Comparison of ENCODE assay signal across 19 mouse cellular contexts in the genomic region with DNA sequence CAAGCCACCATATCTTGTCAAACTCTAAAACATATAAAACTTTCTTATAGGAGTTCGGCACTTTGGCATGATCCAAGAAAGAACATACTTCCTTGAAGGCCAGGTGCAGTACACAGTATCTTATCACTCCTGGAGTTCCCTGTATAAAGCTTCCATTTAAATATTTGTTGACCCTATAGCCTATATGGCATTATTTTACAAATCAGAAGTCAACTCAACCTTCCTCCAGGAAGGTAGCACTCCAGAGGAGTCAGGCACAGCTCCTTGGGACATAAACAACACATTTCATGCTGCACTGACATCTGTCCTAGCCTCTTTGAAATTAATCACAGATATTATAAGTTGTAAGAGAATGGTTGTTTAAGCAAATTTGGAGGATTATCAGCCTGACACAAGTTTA.
DNase-seq lines count a peak whose midpoint lies in the region; ATAC-seq and TF ChIP-seq lines count a peak whose summit lies in the region.
"Had no signal": no experiment of that assay in that cellular context is flagged by ENCODE, and none has a peak within 500 bp of the region (broad histone marks: within the 10 kb centered on the region; RNA-seq: fewer than 3 reads in every experiment).

No protein-coding gene starts in this region.

- no peaks in the 10 kb centered on the region for H3K27me3 ChIP-seq in midbrain, embryonic 11.5 days (ENCODE audit: control insufficient read depth, insufficient read depth, low read length)
- no peaks in the 10 kb centered on the region for H3K27me3 ChIP-seq in midbrain, embryonic 14.5 days (ENCODE audit: control insufficient read depth, insufficient read depth, low read length)
- H3K27me3 ChIP-seq in stomach, postnatal 0 days (ENCODE audit: control insufficient read depth, insufficient read depth, low read length): no peaks in the 10 kb centered on the region
- H3K27me3 ChIP-seq in hindbrain, embryonic 13.5 days: no peaks in the 10 kb centered on the region
- H3K27me3 ChIP-seq: CH12.LX, Patski had no signal

- no peak for TF ChIP-seq EP300 in stomach, postnatal 0 days (optimal IDR thresholded peaks at IDR 0.05)

- WGBS in midbrain, embryonic 11.5 days: 88% methylated on average over 1 of the region's 1 CpGs
- 92% methylated on average over 1 of the region's 1 CpGs for WGBS in midbrain, embryonic 14.5 days
- 67% methylated on average over 1 of the region's 1 CpGs for WGBS in stomach, postnatal 0 days
- WGBS in hindbrain, embryonic 13.5 days: 91% methylated on average over 1 of the region's 1 CpGs

- H3K9ac ChIP-seq in midbrain, embryonic 11.5 days (ENCODE audit: low read length): no peak overlapping the region
- no peak overlapping the region for H3K9ac ChIP-seq in midbrain, embryonic 14.5 days (replicated peaks; ENCODE audit: low read length)
- H3K9ac ChIP-seq in stomach, postnatal 0 days (ENCODE audit: low read length): no peak overlapping the region
- H3K9ac ChIP-seq in hindbrain, embryonic 13.5 days: no peak overlapping the region

- no peak for TF ChIP-seq CTCF in stomach, postnatal 0 days (IDR thresholded peaks at IDR 0.05; ENCODE audit: low read depth)

- no peak for ATAC-seq in midbrain, embryonic 11.5 days (ENCODE audit: low FRiP score)
- no peak for ATAC-seq in midbrain, embryonic 14.5 days (ENCODE audit: low FRiP score, low TSS enrichment)
- peak; percentile 56; the same call in 1 of the 2 replicates for ATAC-seq in stomach, postnatal 0 days (ENCODE audit: low FRiP score, low TSS enrichment)
- ATAC-seq in hindbrain, embryonic 13.5 days (ENCODE audit: low FRiP score): no peak
- ATAC-seq: activated CD4-positive, CD25-positive, alpha-beta regulatory T cell, adult 4 months; CD4-positive, CD25-positive, alpha-beta regulatory T cell, adult 4 months; Patski had no signal

- H3K9me3 ChIP-seq in midbrain, embryonic 11.5 days (ENCODE audit: control insufficient read depth, low read length): no peaks in the 10 kb centered on the region
- no peaks in the 10 kb centered on the region for H3K9me3 ChIP-seq in midbrain, embryonic 14.5 days (ENCODE audit: control insufficient read depth, low read length)
- no peaks in the 10 kb centered on the region for H3K9me3 ChIP-seq in stomach, postnatal 0 days (ENCODE audit: control insufficient read depth, low read length)
- no peaks in the 10 kb centered on the region for H3K9me3 ChIP-seq in hindbrain, embryonic 13.5 days
- H3K9me3 ChIP-seq: G1E had no signal

- DNase-seq in midbrain, embryonic 11.5 days (ENCODE audit: low spot score, missing footprints): peak; percentile 66
- no peak for DNase-seq in midbrain, embryonic 14.5 days
- DNase-seq in stomach, postnatal 0 days (ENCODE audit: low spot score): no peak
- DNase-seq: adrenal gland, adult 2 months; adrenal gland, adult 8-10 months; adrenal gland, postnatal 10 days; adrenal gland, postnatal 14 days; adrenal gland, postnatal 25 days; adrenal gland, postnatal 36 days; B cell, adult 2 months; cerebellum, adult 11 months; cerebellum, adult 11-12 months; cerebellum, adult 18-20 months had no signal

- H3K4me3 ChIP-seq in midbrain, embryonic 11.5 days (ENCODE audit: low read depth, low read length): no peak overlapping the region
- no peak overlapping the region for H3K4me3 ChIP-seq in midbrain, embryonic 14.5 days (replicated peaks; ENCODE audit: low read depth, low read length)
- no peak overlapping the region for H3K4me3 ChIP-seq in stomach, postnatal 0 days (ENCODE audit: low read depth, low read length)
- no peak overlapping the region for H3K4me3 ChIP-seq in hindbrain, embryonic 13.5 days

- no peaks in the 10 kb centered on the region for H3K36me3 ChIP-seq in midbrain, embryonic 11.5 days (ENCODE audit: control insufficient read depth, insufficient read depth, low read length)
- H3K36me3 ChIP-seq in midbrain, embryonic 14.5 days (ENCODE audit: control insufficient read depth, insufficient read depth, low read length): no peaks in the 10 kb centered on the region
- no peaks in the 10 kb centered on the region for H3K36me3 ChIP-seq in stomach, postnatal 0 days (ENCODE audit: control insufficient read depth, insufficient read depth, low read length)
- H3K36me3 ChIP-seq in hindbrain, embryonic 13.5 days: no peaks in the 10 kb centered on the region
- H3K36me3 ChIP-seq: G1E had no signal

- H3K4me2 ChIP-seq in midbrain, embryonic 11.5 days: no peak overlapping the region
- no peak overlapping the region for H3K4me2 ChIP-seq in midbrain, embryonic 14.5 days (ENCODE audit: low read length)
- H3K4me2 ChIP-seq in stomach, postnatal 0 days (replicated peaks; ENCODE audit: low read depth): no peak overlapping the region
- no peak overlapping the region for H3K4me2 ChIP-seq in hindbrain, embryonic 13.5 days

- H3K4me1 ChIP-seq in midbrain, embryonic 11.5 days (ENCODE audit: control insufficient read depth, insufficient read depth, low read length): 0 out of 2 replicates have a peak, but pooled peaks cover 2% of the 10 kb centered on the region
- H3K4me1 ChIP-seq in midbrain, embryonic 14.5 days (ENCODE audit: control insufficient read depth, insufficient read depth, low read length): no peaks in the 10 kb centered on the region
- no peaks in the 10 kb centered on the region for H3K4me1 ChIP-seq in stomach, postnatal 0 days (replicated peaks; ENCODE audit: control insufficient read depth, insufficient read depth)
- H3K4me1 ChIP-seq in hindbrain, embryonic 13.5 days (replicated peaks): no peaks in the 10 kb centered on the region

- H3K27ac ChIP-seq in midbrain, embryonic 11.5 days (ENCODE audit: low read depth, low read length): no peak overlapping the region
- no peak overlapping the region for H3K27ac ChIP-seq in midbrain, embryonic 14.5 days (replicated peaks; ENCODE audit: low read depth, low read length)
- no peak overlapping the region for H3K27ac ChIP-seq in stomach, postnatal 0 days (replicated peaks)
- H3K27ac ChIP-seq in hindbrain, embryonic 13.5 days: no peak overlapping the region
